Mouse (Mus musculus): ENCODE results near the gene Mid1. TPM values are rescaled to one million over a fixed set of nuclear protein-coding genes. Genes with fewer than 3 reads are reported as not detected.

The Mid1 gene
- total and polyA plus RNA-seq, 3 experiments: 2.6 to 5.5 (median 3.7) TPM

GRCm38 (mm10) chrX:169892631-169893030, 207.6 kb downstream of the Mid1 start:
- Histone ChIP-seq H3K27ac (no peak overlapping the region), H3K9ac (ENCODE audit: low read depth, low read length) (no peak overlapping the region), H3K4me3 (no peak overlapping the region), H3K79me2 (replicated peaks; ENCODE audit: control insufficient read depth, insufficient read depth, low read length) (no peaks in the 10 kb centered on the region), H3K27me3 (ENCODE audit: control insufficient read depth, insufficient read depth, low read length) (no peaks in the 10 kb centered on the region), H3K36me3 (ENCODE audit: control insufficient read depth, insufficient read depth, low read length) (no peaks in the 10 kb centered on the region), H3K4me1 (ENCODE audit: control insufficient read depth, insufficient read depth, low read length) (no peaks in the 10 kb centered on the region; the same call in 1 of the 2 replicates)
- TF ChIP-seq EP300 (IDR thresholded peaks at IDR 0.05; ENCODE audit: insufficient read depth, low read depth, low read length): no peak
- no peak for TF ChIP-seq CTCF (IDR thresholded peaks at IDR 0.05)
- TF ChIP-seq POLR2A (IDR thresholded peaks at IDR 0.05; ENCODE audit: insufficient read depth, low read depth, low read length): no peak
- 38% methylated on average over 2 of the region's 2 CpGs for WGBS
- intact Hi-C loops (cut with DNase I): no loop called here
- DNase-seq: no peak

DNA sequence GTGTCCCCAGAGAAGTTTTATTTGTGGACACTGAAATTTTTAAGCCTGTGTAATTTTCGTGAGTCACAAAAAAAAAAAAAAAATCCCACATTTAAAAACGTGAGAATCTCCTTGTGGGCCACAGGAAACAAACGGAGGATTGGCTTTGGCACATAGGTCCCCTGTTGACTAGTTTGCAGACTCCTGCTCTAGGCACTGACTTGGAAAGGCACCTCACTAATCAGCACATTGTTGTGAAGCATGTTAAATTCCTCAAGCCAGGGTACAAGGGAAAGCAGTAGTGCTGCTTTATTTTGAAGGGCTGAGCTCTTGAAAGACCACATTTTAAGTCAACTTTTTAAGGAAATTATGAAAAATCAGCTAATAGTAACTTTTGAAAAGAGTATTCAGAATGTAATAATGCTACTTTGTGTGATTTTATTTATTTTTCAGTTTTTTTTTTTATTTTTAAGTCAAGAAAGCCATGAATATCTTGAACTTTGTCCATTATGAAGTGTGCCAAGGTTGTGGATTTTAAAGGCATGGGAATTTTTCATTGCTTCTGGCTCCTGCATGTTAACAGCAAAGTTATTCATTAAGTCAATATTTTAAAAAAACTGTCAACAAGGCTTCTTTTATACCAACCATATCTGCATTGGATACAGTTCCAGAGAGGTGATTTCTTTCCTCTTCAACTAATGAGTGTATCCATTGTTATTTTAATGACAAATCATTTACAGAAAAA, 214.4 kb downstream of the Mid1 start:
- Histone ChIP-seq H3K4me1 (ENCODE audit: control insufficient read depth, insufficient read depth, low read length) (no peaks in the 10 kb centered on the region; the same call in 1 of the 2 replicates), H3K36me3 (ENCODE audit: control insufficient read depth, insufficient read depth, low read length) (no peaks in the 10 kb centered on the region), H3K27ac (peak overlapping the region; percentile 11; the same call in 1 of the 2 replicates), H3K79me2 (replicated peaks; ENCODE audit: control insufficient read depth, insufficient read depth, low read length) (no peaks in the 10 kb centered on the region), H3K9ac (ENCODE audit: low read depth, low read length) (no peak overlapping the region), H3K27me3 (ENCODE audit: control insufficient read depth, insufficient read depth, low read length) (no peaks in the 10 kb centered on the region), H3K4me3 (no peak overlapping the region)
- no peak for DNase-seq
- intact Hi-C loops (cut with DNase I): no loop called here
- TF ChIP-seq EP300 (IDR thresholded peaks at IDR 0.05; ENCODE audit: insufficient read depth, low read depth, low read length) (no peak), CTCF (IDR thresholded peaks at IDR 0.05) (no peak), POLR2A (IDR thresholded peaks at IDR 0.05; ENCODE audit: insufficient read depth, low read depth, low read length) (no peak)
- WGBS: 19% methylated on average over 3 of the region's 3 CpGs

DNA sequence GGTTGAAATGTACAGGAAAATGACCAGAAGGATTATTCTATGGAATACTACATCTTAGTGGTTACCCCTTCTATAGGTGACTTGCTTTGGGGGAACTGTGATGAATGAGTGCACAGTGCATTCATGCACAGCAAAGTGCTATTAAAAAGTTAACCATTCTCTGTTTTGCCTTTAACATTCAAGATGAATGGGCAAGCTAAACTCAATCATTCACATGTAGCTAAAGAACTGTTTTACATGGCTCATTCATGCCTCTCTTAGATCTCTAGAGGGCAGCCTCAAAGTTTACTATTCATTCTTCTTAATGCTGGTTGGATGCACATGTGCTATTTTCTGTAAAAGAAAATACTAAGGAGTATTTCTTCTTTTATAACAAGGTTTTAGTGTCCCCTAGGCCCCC, 217.9 kb downstream of the Mid1 start:
- intact Hi-C loops (cut with DNase I): loop anchor here (10.0 kb wide), 1 partner anchor 98 kb away; no protein-coding TSS in a partner anchor
- DNase-seq: no peak
- no peaks in the 10 kb centered on the region for H3K79me2 ChIP-seq (replicated peaks; ENCODE audit: control insufficient read depth, insufficient read depth, low read length)
- no peak overlapping the region for H3K27ac ChIP-seq
- TF ChIP-seq EP300 (IDR thresholded peaks at IDR 0.05; ENCODE audit: insufficient read depth, low read depth, low read length) (no peak), CTCF (IDR thresholded peaks at IDR 0.05) (no peak)
- H3K36me3 ChIP-seq (ENCODE audit: control insufficient read depth, insufficient read depth, low read length): no peaks in the 10 kb centered on the region
- no peak overlapping the region for H3K4me3 ChIP-seq
- peaks cover 1% of the 10 kb centered on the region for H3K4me1 ChIP-seq (ENCODE audit: control insufficient read depth, insufficient read depth, low read length)
- no peaks in the 10 kb centered on the region for H3K27me3 ChIP-seq (ENCODE audit: control insufficient read depth, insufficient read depth, low read length)
- no peak overlapping the region for H3K9ac ChIP-seq (ENCODE audit: low read depth, low read length)

GRCm38 (mm10) chrX:169903656-169904055, 218.7 kb downstream of the Mid1 start:
- no peaks in the 10 kb centered on the region for H3K27me3 ChIP-seq (ENCODE audit: control insufficient read depth, insufficient read depth, low read length)
- no peak for DNase-seq
- intact Hi-C loops (cut with DNase I): loop anchor here (10.0 kb wide), 1 partner anchor 99 kb away; no protein-coding TSS in a partner anchor
- no peak overlapping the region for H3K27ac ChIP-seq
- peaks cover 1% of the 10 kb centered on the region for H3K4me1 ChIP-seq (ENCODE audit: control insufficient read depth, insufficient read depth, low read length)
- H3K9ac ChIP-seq (ENCODE audit: low read depth, low read length): no peak overlapping the region
- H3K4me3 ChIP-seq: no peak overlapping the region
- no peaks in the 10 kb centered on the region for H3K79me2 ChIP-seq (replicated peaks; ENCODE audit: control insufficient read depth, insufficient read depth, low read length)
- TF ChIP-seq POLR2A (IDR thresholded peaks at IDR 0.05; ENCODE audit: insufficient read depth, low read depth, low read length) (no peak), EP300 (IDR thresholded peaks at IDR 0.05; ENCODE audit: insufficient read depth, low read depth, low read length) (no peak), CTCF (IDR thresholded peaks at IDR 0.05) (no peak)
- WGBS: 59% methylated on average over 2 of the region's 2 CpGs
- H3K36me3 ChIP-seq (ENCODE audit: control insufficient read depth, insufficient read depth, low read length): no peaks in the 10 kb centered on the region

GRCm38 (mm10) chrX:169906054-169906508, 221.1 kb downstream of the Mid1 start:
- TF ChIP-seq CTCF (IDR thresholded peaks at IDR 0.05) (no peak), EP300 (IDR thresholded peaks at IDR 0.05; ENCODE audit: insufficient read depth, low read depth, low read length) (no peak)
- no peak for DNase-seq
- H3K4me3 ChIP-seq: no peak overlapping the region
- no peaks in the 10 kb centered on the region for H3K79me2 ChIP-seq (replicated peaks; ENCODE audit: control insufficient read depth, insufficient read depth, low read length)
- intact Hi-C loops (cut with DNase I): loop anchor here (1.0 to 10.0 kb wide), 2 partner anchors 20 to 101 kb away; no protein-coding TSS in a partner anchor
- 29% methylated on average over 5 of the region's 5 CpGs for whole genome bisulfite sequencing
- H3K4me1 ChIP-seq (ENCODE audit: control insufficient read depth, insufficient read depth, low read length): peaks cover 1% of the 10 kb centered on the region
- no peak overlapping the region for H3K27ac ChIP-seq
- H3K36me3 ChIP-seq (ENCODE audit: control insufficient read depth, insufficient read depth, low read length): no peaks in the 10 kb centered on the region
- no peaks in the 10 kb centered on the region for H3K27me3 ChIP-seq (ENCODE audit: control insufficient read depth, insufficient read depth, low read length)
- H3K9ac ChIP-seq (ENCODE audit: low read depth, low read length): no peak overlapping the region

- intact Hi-C loops (cut with DNase I): loop anchor here (10.0 kb wide), 1 partner anchor 105 kb away; no protein-coding TSS in a partner anchor
- DNase-seq: no peak
- Histone ChIP-seq H3K9ac (ENCODE audit: low read depth, low read length) (no peak overlapping the region), H3K4me1 (ENCODE audit: control insufficient read depth, insufficient read depth, low read length) (peaks cover 1% of the 10 kb centered on the region), H3K36me3 (ENCODE audit: control insufficient read depth, insufficient read depth, low read length) (no peaks in the 10 kb centered on the region), H3K79me2 (replicated peaks; ENCODE audit: control insufficient read depth, insufficient read depth, low read length) (no peaks in the 10 kb centered on the region), H3K27ac (no peak overlapping the region), H3K27me3 (ENCODE audit: control insufficient read depth, insufficient read depth, low read length) (no peaks in the 10 kb centered on the region), H3K4me3 (no peak overlapping the region)
- WGBS: 57% methylated on average over 2 of the region's 2 CpGs
- TF ChIP-seq POLR2A (IDR thresholded peaks at IDR 0.05; ENCODE audit: insufficient read depth, low read depth, low read length): no peak
- TF ChIP-seq CTCF (IDR thresholded peaks at IDR 0.05): no peak
- TF ChIP-seq EP300 (IDR thresholded peaks at IDR 0.05; ENCODE audit: insufficient read depth, low read depth, low read length): no peak
Measured at GRCm38 (mm10) chrX:169909898-169910297, 224.9 kb downstream of the Mid1 start.

All from heart, adult 2 months (tissue).